Mouse (Mus musculus): ENCODE results near the gene Rapgef1. TPM values are rescaled to one million over a fixed set of nuclear protein-coding genes. Genes with fewer than 3 reads are reported as not detected.

Rapgef1 gene
- 10 to 100 TPM; 33.3 to 37.4 TPM for polyA plus RNA-seq (2017; shearing (Covaris generic))

GRCm38 (mm10) chr2:29619484-29620300 lies at the start of gene Rapgef1:
Rapgef1 (plus strand) TSS chr2:29619720.

DNA sequence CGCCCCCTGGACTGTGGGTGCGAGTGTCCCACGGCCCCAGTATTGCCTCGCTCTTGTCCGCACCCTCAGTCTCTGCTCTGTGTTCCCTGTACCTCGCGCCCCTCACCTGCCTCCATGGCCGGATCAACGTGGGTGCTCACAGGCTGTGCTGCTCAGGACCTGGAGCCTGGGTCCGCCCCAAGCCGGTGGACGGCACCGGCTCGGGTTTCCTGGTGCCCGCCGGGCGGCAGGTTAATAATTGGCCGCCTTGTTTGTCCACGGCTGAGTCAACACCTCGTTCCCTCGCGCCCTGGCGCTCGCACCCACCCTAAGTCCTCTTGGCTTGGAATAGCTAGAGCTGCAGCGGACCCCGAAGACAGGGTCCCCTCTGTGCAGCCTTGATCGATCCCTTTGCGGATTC lies 132.0 kb downstream of the Rapgef1 start, which contains the start of gene Gm13420:
Gene Gm13420, minus strand, starts transcription at position 189 of the 400 bp plus-strand sequence.

DNA sequence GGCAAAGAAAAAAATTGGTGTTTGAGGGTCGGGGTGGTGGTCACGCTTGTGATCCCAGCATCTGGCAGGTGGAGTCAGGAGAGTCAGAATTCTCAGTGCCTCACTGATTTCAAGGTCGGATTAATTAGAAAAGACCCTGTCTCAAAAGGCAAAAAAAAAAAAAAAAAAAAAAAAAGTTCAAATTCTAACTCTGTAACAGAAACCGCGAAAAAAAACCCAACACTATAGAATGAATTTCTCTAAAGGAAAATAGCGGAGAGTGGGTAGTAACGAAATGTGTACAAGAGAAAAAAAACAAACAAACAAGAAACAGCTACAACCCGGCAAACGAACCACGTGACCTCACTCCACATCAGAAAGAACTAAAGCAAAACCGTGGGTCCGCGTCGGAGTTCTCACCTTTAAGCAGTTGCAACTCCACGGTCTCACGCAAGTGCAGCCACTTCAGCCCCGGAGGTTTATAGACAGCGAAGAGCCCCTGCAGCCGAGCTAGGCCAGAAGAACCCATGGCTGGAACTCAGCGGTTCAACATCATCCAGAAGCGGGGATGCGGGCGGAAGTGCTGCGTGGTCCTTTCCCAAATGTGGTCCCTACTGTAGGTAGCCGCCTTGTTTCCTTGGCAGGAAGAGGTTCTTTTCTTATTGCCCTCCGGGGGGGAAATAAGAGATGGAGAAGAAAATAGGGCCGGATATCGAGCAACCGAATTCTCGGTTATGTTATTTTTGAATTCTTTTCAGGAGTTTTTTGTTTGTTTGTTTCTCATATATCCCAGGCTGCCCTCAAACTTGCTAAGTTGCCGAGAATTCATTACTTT lies 167.8 kb downstream of the Rapgef1 start, which contains the start of gene Coq4:
Gene Coq4, plus strand, starts transcription at position 390 of the 814 bp plus-strand sequence.

GRCm38 (mm10) chr2:29787937-29788681 lies 168.6 kb downstream of the Rapgef1 start, which contains the start of gene Trub2:
Trub2 (minus strand) TSS chr2:29788502.

Other genes starting within 250 kb of the Rapgef1 start
- not detected for gene Gm13420, start 132.0 kb downstream of the Rapgef1 start, polyA plus RNA-seq (2017; shearing (Covaris generic))
- gene Gm13547, start 139.6 kb downstream of the Rapgef1 start, polyA plus RNA-seq (2017; shearing (Covaris generic)) = 1 to 10 TPM in 1 of 2 experiments, under 1 TPM in 1; 0.32 to 1.1 TPM
- gene Coq4, start 167.8 kb downstream of the Rapgef1 start, polyA plus RNA-seq (2017; shearing (Covaris generic)) = 1 to 10 TPM; 5.1 to 6.0 TPM
- gene Trub2, start 168.8 kb downstream of the Rapgef1 start, polyA plus RNA-seq (2017; shearing (Covaris generic)) = 10 to 100 TPM; 25.8 to 27.1 TPM
- 1 to 10 TPM; 4.7 to 5.4 TPM for gene Slc27a4, start 182.9 kb downstream of the Rapgef1 start, polyA plus RNA-seq (2017; shearing (Covaris generic))
- gene Urm1, start 200.4 kb downstream of the Rapgef1 start, polyA plus RNA-seq (2017; shearing (Covaris generic)) = 10 to 100 TPM; 22.5 to 23.7 TPM
- gene Cercam, start 249.4 kb downstream of the Rapgef1 start, polyA plus RNA-seq (2017; shearing (Covaris generic)) = 1 to 10 TPM; 1.2 to 2.8 TPM